Mouse (Mus musculus): ENCODE measurements around the gene Chit1. TPM values are rescaled to one million over a fixed set of nuclear protein-coding genes. Genes with fewer than 3 reads are reported as not detected.

Gene Chit1
- polyA plus RNA-seq, 1 experiment = not detected

DNA sequence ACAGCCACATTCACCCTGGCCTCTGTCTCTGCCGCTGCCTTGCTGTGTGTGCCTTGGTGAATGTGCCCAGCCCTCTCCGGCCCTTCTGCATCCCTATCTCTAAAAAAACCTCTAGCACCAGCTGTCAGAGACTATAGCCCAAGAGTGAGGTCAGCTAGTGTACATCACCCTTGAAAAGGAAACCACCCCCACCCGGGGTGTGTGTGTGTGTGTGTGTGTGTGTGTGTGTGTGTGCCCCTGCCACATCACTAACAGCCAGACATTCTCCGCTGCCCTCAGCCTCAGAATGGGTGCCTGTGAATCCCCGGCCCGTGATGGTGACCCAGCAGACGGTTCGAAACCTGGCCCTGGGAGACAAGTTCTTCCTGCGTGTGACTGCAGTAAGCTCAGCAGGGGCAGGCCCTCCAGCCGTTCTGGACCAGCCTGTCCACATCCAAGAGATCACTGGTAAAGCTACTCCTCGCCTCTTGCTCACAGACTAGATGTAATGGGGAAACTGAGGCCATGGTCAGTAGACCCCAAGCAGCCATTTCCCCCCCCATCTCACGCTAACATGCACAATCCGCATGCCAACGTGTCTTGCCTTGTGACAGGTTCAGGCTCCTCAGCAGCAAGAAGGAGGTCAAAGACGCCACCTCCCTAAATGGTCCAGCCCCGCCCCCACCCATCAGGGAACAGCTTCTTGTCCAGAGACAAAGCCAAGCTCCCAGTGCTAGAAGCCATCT is 83.4 kb downstream of the Chit1 start:
- Histone ChIP-seq H3K4me1 (ENCODE audit: control insufficient read depth, insufficient read depth, insufficient read length, low read length) (peaks cover 5% of the 10 kb centered on the region; the same call in 1 of the 2 replicates), H3K27ac (ENCODE audit: insufficient read depth, low read depth, low read length) (no peak overlapping the region), H3K27me3 (ENCODE audit: control insufficient read depth, insufficient read depth, low read length) (no peaks in the 10 kb centered on the region), H3K36me3 (ENCODE audit: control insufficient read depth, insufficient read depth, low read length) (no peaks in the 10 kb centered on the region), H3K4me3 (ENCODE audit: low read depth, low read length) (no peak overlapping the region)
- WGBS = 82% methylated on average over 16 of the region's 16 CpGs
- TF ChIP-seq POLR2A (IDR thresholded peaks at IDR 0.05; ENCODE audit: low read depth, low read length) = no peak

- no peak for TF ChIP-seq CTCF (IDR thresholded peaks at IDR 0.05; ENCODE audit: extremely low read depth, insufficient read length, insufficient replicate concordance, low read depth, low read length)
- no peak for TF ChIP-seq POLR2A (IDR thresholded peaks at IDR 0.05; ENCODE audit: low read depth, low read length)
- H3K27ac ChIP-seq (ENCODE audit: insufficient read depth, low read depth, low read length) = no peak overlapping the region
- H3K27me3 ChIP-seq (ENCODE audit: control insufficient read depth, insufficient read depth, low read length) = no peaks in the 10 kb centered on the region
- 0 out of 2 replicates have a peak, but pooled peaks cover 5% of the 10 kb centered on the region for H3K4me1 ChIP-seq (ENCODE audit: control insufficient read depth, insufficient read depth, insufficient read length, low read length)
- 47% methylated on average over 2 of the region's 2 CpGs for WGBS
- H3K36me3 ChIP-seq (ENCODE audit: control insufficient read depth, insufficient read depth, low read length) = no peaks in the 10 kb centered on the region
- no peak overlapping the region for H3K4me3 ChIP-seq (ENCODE audit: low read depth, low read length)
Measured at GRCm38 (mm10) chr1:134195117-134195516, 84.1 kb downstream of the Chit1 start.

GRCm38 (mm10) chr1:134195571-134195970 is 84.5 kb downstream of the Chit1 start:
- no peaks in the 10 kb centered on the region for H3K27me3 ChIP-seq (ENCODE audit: control insufficient read depth, insufficient read depth, low read length)
- WGBS = 57% methylated on average over 3 of the region's 3 CpGs
- TF ChIP-seq POLR2A (IDR thresholded peaks at IDR 0.05; ENCODE audit: low read depth, low read length) (no peak), CTCF (IDR thresholded peaks at IDR 0.05; ENCODE audit: extremely low read depth, insufficient read length, insufficient replicate concordance, low read depth, low read length) (no peak)
- H3K27ac ChIP-seq (ENCODE audit: insufficient read depth, low read depth, low read length) = no peak overlapping the region; the same call in 1 of the 2 replicates
- no peaks in the 10 kb centered on the region for H3K36me3 ChIP-seq (ENCODE audit: control insufficient read depth, insufficient read depth, low read length)
- no peak overlapping the region for H3K4me3 ChIP-seq (ENCODE audit: low read depth, low read length)
- 0 out of 2 replicates have a peak, but pooled peaks cover 5% of the 10 kb centered on the region for H3K4me1 ChIP-seq (ENCODE audit: control insufficient read depth, insufficient read depth, insufficient read length, low read length)

- no peaks in the 10 kb centered on the region for H3K36me3 ChIP-seq (ENCODE audit: control insufficient read depth, insufficient read depth, low read length)
- TF ChIP-seq CTCF (IDR thresholded peaks at IDR 0.05; ENCODE audit: extremely low read depth, insufficient read length, insufficient replicate concordance, low read depth, low read length) (no peak), POLR2A (IDR thresholded peaks at IDR 0.05; ENCODE audit: low read depth, low read length) (no peak)
- peak overlapping the region; percentile 28; the same call in 1 of the 2 replicates for H3K27ac ChIP-seq (ENCODE audit: insufficient read depth, low read depth, low read length)
- H3K27me3 ChIP-seq (ENCODE audit: control insufficient read depth, insufficient read depth, low read length) = no peaks in the 10 kb centered on the region
- H3K4me1 ChIP-seq (ENCODE audit: control insufficient read depth, insufficient read depth, insufficient read length, low read length) = 0 out of 2 replicates have a peak, but pooled peaks cover 5% of the 10 kb centered on the region
- H3K4me3 ChIP-seq (ENCODE audit: low read depth, low read length) = no peak overlapping the region
- 62% methylated on average over 4 of the region's 4 CpGs for WGBS
Measured at GRCm38 (mm10) chr1:134195979-134196378, 84.9 kb downstream of the Chit1 start.

- 0 out of 2 replicates have a peak, but pooled peaks cover 5% of the 10 kb centered on the region for H3K4me1 ChIP-seq (ENCODE audit: control insufficient read depth, insufficient read depth, insufficient read length, low read length)
- no peaks in the 10 kb centered on the region for H3K36me3 ChIP-seq (ENCODE audit: control insufficient read depth, insufficient read depth, low read length)
- no peak for TF ChIP-seq POLR2A (IDR thresholded peaks at IDR 0.05; ENCODE audit: low read depth, low read length)
- peak; percentile 82 for TF ChIP-seq CTCF (IDR thresholded peaks at IDR 0.05; ENCODE audit: extremely low read depth, insufficient read length, insufficient replicate concordance, low read depth, low read length)
- 37% methylated on average over 4 of the region's 4 CpGs for WGBS
- peak overlapping the region; percentile 28; the same call in 1 of the 2 replicates for H3K27ac ChIP-seq (ENCODE audit: insufficient read depth, low read depth, low read length)
- H3K27me3 ChIP-seq (ENCODE audit: control insufficient read depth, insufficient read depth, low read length) = no peaks in the 10 kb centered on the region
- no peak overlapping the region for H3K4me3 ChIP-seq (ENCODE audit: low read depth, low read length)
Measured at GRCm38 (mm10) chr1:134196386-134196785, 85.3 kb downstream of the Chit1 start.

- Histone ChIP-seq H3K27me3 (ENCODE audit: control insufficient read depth, insufficient read depth, low read length) (no peaks in the 10 kb centered on the region), H3K4me1 (ENCODE audit: control insufficient read depth, insufficient read depth, insufficient read length, low read length) (0 out of 2 replicates have a peak, but pooled peaks cover 5% of the 10 kb centered on the region), H3K27ac (ENCODE audit: insufficient read depth, low read depth, low read length) (no peak overlapping the region), H3K36me3 (ENCODE audit: control insufficient read depth, insufficient read depth, low read length) (no peaks in the 10 kb centered on the region), H3K4me3 (ENCODE audit: low read depth, low read length) (no peak overlapping the region)
- TF ChIP-seq POLR2A (IDR thresholded peaks at IDR 0.05; ENCODE audit: low read depth, low read length) (no peak), CTCF (IDR thresholded peaks at IDR 0.05; ENCODE audit: extremely low read depth, insufficient read length, insufficient replicate concordance, low read depth, low read length) (no peak)
- 84% methylated on average over 15 of the region's 15 CpGs for WGBS
Measured at GRCm38 (mm10) chr1:134197325-134197982, 86.4 kb downstream of the Chit1 start.
